Mouse (Mus musculus) gastrocnemius, postnatal 4 days (tissue): ENCODE data around the gene Gm49450. TPM values are rescaled to one million over a fixed set of nuclear protein-coding genes. Genes with fewer than 3 reads are reported as not detected.
A peak's percentile ranks its signal among the peaks of the same experiment; 100 is the strongest.
"Not testable (repeated sequence)": the region's sequence is repeated elsewhere in the genome, so short reads cannot be mapped to it uniquely, and the experiment has no call there.

Experiments used
- DNase-seq, 2 experiments: peaks; one replicate each; pipeline ENCODE4 v3.0.0; 2021 to 2022; ENCODE audit warnings: low spot score in 2 of 2, mixed read lengths in 2 of 2
- total RNA-seq, 2 experiments: library from RNA; stranded (reverse); gene quantifications; 2 replicates each; pipeline ENCODE4 v1.2.3; 2021

Gm49450 gene
- total RNA-seq, 2 experiments from 2014 or later: not detected

DNA sequence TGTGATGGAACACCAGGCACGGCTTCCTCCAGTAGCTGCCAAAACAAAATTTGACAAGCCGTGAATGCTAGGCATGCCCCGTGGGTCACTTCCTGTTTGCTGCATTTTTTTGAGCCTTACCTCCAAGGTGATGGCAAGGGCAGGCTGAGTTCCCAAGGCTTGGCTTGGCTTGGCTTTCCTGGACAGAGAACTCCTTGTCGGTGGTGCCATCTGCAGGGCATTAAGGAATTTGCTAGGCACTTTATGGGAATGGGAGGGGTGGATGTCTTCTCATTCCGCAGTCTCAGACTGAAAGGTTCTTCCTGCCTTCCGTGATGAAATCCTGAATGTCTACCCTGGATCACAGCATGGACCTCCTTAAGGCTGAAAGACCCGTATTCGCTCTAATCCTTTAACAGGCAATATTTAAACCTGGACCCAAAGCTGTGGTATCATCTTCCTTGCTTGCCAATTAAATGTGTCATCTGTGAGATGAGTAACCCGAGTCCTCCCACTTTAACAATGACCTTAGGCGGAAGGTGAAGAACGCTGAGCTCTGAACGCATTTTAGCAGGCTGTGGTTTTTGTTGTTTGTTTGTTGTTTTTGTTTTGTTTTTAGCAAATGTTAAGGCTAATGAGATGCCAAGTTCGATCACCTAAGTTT, 24.6 kb downstream of the Gm49450 start:
- DNase-seq: peak in 1 of 2 experiments; percentile 61

DNA sequence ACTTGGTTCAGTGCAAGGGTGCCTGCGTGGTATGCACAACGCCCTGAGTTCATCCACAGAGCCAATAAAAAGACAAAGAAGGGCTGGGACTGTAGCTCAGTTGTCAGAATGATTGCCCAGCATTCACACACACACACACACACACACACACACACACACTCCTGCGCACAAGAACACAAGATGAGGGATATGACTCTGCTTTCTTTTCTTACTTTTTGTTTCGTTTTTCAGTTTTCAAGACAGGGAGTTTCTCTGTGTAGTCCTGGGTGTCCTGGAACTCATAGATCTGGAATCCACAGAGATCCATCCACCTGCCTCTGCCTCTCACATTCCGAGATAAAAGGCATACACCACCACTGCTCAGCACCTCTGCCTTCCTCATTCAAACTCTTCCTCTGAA, 25.8 kb downstream of the Gm49450 start:
- DNase-seq: no peak

GRCm38 (mm10) chr15:98924682-98925081, 28.7 kb downstream of the Gm49450 start:
- no peak for DNase-seq

DNA sequence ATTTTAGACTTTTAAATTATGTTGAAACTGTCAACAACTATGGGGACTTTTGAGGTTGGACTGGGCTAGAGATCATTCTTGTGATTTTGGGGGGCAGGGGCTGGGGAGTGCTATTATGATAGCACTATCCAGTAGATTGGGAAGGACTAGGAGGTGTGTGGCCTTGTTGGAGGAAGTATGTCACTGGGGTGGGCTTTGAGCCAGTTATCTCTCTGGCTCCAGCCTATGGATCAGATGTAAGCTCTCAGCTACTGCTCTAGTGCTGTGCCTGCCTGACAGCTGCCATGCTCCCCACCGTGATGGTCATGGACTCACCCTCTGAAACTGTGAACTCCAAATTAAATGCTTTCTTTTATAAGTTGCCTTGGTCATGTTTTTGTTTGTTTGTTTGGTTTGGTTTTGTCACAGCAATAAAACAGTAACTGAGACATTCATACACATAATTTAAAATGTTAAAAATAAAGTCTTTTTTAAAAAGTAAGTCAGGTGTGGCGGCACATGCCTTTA, 30.3 kb downstream of the Gm49450 start:
- no peak for DNase-seq

DNA sequence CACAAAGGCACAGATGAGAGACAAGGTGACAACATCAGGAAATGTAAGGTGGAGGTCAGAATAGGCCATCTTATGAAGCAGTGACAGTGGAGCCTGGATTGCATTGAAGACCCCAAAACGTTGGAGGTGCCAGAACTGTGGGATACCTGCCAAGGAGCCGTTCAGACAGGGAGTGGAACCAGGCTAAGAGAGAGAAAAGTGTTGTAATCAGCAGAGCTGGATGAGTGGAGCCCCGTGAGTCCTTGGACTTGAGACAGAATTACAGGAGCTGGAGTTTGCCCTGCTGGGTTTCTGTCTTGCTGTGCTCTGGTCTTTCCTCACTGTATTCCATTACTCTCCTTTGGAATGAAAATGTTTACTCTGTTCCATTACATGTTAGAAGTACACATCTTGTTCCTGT, 30.8 kb downstream of the Gm49450 start:
- DNase-seq: no peak

GRCm38 (mm10) chr15:98921510-98921909, 31.8 kb downstream of the Gm49450 start:
- no peak for DNase-seq

DNA sequence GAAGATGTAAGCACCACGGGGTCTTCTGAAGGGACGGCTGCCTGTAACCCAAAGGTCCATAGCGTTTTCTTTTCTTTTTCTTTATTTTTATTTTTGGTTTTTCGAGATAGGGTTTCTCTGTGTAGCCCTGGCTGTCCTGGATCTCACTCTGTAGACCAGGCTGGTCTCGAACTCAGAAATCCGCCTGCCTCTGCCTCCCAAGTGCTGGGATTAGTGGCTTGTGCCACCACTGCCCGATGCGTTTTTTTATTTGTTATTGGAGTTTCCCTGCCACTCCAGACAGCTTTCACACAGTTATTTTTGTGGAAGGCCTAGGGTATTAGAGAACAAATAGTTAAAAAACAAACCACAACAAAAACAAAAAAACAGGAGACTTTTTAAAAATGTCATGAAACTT, 34.9 kb downstream of the Gm49450 start:
- DNase-seq: not testable (repeated sequence)

DNA sequence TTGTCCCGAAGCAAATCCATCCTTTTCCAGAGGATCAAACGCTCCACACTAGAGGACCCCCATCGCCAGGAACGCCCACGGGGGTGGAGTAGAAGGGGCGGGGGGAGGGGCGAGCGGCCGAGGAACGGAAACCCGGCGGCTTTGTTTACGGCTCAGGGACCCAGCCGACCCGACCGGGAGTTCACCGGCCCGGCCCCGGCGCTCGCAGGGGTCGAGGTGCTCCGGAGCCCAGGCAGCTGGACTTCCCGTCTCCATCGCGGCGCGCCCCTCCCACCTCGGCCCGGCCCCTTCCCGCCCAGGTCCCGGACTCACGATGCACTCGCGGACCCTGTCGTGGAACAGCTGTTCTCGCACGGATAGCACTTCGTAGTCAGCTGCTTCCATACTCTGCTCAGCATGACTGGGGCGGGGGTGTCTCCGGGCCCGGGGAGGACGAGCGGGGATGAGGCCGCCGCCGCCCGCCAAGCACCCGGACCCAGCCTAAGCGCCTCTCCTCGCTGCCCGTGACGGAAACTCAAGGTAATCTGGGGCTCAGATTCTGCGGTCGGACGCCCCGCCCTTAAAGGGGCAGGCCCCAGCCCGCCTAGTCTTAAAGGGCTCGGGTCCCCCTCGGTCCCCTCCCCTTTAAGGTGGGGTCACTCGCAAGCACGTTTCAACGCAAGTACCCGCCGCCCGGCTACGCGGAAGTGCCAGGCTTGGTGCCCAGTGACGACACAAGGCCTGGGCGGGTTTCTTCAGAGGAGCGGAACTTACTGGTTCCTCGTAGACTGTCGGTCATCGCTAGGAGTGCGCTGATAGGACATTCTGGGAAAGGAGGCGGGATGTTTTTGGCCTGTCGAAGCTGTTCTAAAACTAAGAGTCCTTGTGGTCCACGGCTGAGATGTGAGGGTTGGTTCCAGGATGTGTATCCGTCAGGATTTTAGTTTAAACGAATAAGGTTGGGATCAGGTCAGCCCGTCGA, 35.5 kb downstream of the Gm49450 start, which contains the start of gene Lmbr1l:
Gene Lmbr1l, minus strand, starts transcription at position 694 of the 961 bp plus-strand sequence.
- DNase-seq: peak; percentile 94 to 99

- DNase-seq: peak in 1 of 2 experiments; percentile 25
These were observed 36.3 kb downstream of the Gm49450 start for GRCm38 (mm10) chr15:98917091-98917490.

GRCm38 (mm10) chr15:98916016-98916415, 37.3 kb downstream of the Gm49450 start:
- DNase-seq: no peak

DNA sequence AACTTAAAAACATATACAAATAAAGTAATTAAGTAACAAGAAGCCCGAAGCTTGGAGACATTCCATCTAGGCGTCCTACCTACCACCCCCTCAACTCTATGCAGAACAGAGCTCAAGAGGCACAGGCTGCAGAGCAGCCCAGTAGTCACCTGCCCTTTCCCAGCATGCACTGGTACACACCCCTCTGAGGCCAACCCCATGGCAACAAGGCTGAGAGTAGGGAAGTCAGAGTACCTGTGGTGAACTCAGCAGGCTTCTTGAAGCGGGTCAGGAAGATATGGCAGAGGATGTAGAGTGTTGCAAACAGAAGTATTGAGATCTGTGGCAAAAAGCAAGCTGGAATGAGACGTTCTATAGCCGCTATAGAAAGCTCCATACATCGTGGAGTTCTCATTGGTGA, 38.4 kb downstream of the Gm49450 start:
- DNase-seq: no peak

- no peak for DNase-seq
These were observed 48.7 kb downstream of the Gm49450 start for GRCm38 (mm10) chr15:98904692-98905091.

DNA sequence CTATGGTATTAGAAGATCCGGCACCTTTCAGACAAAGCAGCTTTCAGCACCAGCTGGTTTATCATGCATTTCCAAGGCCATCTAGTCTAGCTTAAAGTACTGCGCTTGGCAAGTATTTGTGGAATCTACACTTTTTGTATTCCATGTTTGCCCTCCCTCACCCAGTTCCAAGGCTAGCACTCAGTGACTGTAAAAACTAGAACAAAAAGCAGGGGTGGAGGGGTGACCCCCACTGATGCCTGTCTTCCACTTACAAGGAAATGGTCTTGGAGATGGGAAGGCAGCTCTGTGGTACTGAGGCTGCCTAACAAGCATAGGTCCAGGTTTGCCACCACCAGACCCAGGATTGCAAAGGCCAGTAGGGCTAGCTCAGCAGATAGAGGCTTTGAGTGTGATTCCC, 50.8 kb downstream of the Gm49450 start:
- DNase-seq: no peak

DNA sequence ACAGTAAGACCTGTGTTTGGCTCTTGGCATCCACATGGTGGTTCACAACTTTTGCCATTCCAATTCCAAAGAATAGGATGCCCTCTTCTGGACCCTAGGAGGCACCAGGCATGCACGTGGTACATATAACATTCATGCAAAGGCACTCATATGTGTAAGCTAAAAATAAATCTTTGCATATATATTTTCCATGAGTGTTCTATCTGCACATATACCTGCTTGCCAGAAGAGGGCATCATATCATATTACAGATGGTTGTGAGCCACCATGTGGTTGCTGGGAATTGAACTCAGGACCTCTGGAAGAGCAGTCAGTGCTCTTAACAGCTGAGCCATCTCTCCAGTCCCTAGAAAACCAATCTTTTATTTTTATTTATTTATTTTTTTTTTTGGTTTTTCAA, 51.8 kb downstream of the Gm49450 start:
- DNase-seq: no peak

DNA sequence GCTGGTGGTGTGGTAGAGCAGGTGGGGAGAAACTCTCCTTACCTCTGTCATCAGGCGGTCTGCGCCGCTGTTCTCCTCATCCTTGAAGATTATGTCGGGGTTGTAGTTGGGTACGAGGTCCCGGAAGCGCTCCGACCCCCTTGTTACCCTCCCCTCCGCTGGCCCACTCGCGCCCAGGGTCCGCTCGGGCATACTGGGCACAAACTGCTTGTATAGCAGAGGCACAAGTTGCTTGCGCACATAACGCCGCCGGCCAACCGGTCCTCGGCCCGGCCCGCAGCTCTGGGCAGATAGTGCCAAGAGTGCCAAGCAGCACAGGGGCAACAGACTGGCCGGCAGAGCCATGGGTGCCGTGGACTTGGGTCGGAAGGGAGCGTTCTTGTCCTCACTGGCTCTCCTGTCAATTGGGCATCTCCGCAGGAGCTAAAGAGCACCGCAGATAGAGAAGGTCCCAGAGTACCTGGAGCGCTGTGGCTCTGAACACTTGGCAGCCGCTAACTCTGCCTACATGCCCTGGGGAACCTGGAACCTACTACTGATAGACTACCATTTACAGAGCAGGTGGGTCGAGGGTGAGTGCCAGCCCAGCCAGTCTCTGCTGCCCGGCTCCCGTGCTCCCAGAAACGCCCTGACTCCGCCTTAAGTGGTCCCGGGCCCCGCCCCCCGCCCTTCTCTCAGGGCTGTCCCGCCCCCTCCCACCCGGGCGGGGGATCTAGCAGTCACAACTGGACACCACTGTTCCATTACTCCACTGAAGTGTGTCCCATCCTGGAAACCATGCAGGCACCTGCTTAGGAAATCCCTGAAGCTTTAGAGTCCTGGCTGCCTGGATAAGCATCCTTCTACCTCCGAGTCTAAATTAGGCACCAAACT, 55.2 kb downstream of the Gm49450 start, which contains the start of gene Dhh:
Gene Dhh, minus strand, starts transcription at position 613 of the 873 bp plus-strand sequence.
- no peak for DNase-seq

DNA sequence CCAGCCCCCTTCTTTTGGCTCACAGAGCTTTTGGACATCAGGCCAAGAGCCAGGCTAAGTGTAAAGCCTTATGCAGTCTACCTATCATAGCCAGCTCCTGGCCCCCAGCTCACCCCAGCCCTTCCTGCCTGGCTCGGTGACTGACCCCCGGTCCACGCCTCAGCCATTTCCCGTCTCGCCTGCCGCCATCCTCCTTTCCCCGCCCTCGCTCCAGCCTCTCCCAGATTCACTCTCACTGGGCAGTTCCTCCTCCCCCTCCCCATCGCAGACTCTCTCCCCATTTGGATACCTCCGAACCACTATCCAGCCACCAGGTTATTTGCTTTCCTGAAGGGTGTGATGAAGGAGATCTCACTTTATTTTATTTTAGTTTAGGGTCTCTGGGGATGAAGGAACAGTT, 55.9 kb downstream of the Gm49450 start:
- no peak for DNase-seq

DNA sequence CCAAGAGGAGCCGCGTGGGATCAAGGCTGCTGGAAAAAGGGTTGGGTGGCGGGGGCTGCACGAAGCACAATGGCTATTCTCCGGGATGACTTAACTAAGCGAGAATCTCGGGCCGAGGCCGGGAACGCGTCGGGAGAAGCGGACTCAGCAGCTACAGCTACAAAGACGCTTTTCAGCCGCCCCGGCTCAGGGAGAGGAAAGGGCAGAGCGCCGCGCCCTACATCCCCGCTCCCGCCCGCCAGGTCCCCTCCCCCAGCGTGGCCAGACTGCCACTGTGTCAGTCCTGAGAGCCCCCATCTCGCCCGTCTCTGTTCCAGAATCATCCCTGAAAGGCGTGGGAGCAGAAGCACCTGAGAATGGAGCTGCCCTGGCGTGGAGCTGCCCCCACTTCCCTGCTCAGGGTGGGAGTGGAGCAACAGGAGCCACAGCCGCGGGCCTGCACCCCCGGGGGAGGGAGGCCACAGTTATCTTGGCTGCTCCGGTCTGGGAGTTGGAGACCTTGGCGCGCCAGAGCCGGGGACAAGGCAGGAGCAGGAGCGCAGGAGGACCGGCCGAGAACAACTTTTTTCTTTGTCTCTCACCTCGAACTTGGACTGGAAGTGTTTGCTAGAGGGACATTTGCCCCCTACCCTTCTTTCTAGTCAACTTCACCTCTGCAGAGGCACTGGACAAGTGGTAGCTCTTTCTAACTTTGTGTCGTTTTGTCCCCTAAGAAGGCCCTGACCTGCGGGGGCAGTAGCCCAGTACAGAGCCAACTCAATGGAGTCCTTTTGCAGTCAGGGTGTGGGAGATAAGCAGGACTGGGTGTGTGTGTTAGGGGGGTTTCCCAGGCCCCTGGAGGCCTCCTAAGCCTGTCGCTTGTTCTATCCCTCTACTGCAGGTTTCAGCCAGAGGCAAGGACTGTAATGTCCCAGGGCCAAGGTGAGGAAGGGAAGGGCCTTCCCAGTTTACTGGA, 57.4 kb downstream of the Gm49450 start:
- peak in 1 of 2 experiments; percentile 28 for DNase-seq

DNA sequence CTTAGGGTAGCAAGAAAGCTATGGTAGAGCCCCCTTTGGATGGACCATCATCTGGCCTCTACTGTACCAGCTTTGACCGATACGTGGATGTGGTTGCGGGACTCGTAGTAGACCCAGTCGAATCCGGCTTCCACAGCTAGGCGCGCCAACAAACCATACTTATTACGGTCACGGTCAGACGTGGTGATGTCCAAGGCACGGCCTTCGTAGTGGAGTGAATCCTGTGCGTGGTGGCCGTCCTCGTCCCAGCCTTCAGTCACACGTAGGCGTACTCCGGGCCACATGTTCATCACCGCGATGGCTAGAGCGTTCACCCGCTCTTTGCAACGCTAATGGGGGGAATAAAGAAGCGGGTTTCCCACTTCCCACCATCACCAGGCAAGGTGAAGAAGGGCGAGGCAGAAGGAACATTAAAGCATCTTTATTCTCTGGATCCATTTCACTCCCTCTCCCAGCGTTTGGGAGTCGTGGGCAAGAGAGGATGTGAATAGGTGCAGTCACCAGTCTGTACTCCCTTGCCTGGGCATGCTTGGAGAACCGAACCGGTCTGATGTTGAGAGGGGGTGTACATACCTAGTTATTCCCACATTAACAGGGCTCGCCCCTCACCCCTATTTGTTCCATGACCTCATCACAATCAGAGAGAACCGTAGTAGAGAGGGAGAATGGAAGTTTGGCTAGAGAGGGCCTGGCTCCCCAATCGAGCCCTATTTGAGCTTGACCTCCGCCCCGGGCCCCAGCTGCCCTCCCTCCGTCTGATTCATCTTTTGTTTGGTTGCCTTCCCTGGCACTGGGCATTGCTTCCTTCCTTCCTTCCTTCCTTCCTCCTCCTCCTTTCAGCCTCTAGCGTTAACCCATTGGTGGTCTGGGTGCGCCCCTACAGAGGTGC, 58.4 kb downstream of the Gm49450 start:
- no peak for DNase-seq
